Mouse (Mus musculus) cerebellum, adult (tissue): ENCODE results near the gene Spc25.

Experiments used
- ATAC-seq: cut with Nextera tagmentation; 2 replicates; pipeline ENCODE4 v1.9.2; 2017; ENCODE audit warnings: mild to moderate bottlenecking, moderate library complexity, mixed read lengths; ENCODE audit not compliant: insufficient number of reproducible peaks, low FRiP score, low TSS enrichment

Gene Spc25

GRCm38 (mm10) chr2:69188732-69189131, 17.3 kb downstream of the Spc25 start:
- ATAC-seq: no peak

- no peak for ATAC-seq
Observed at GRCm38 (mm10) chr2:69187990-69188389, 18.0 kb downstream of the Spc25 start.

GRCm38 (mm10) chr2:69179721-69180120, 26.3 kb downstream of the Spc25 start:
- no peak for ATAC-seq

- no peak for ATAC-seq
Observed at GRCm38 (mm10) chr2:69175296-69175695, 30.7 kb downstream of the Spc25 start.

GRCm38 (mm10) chr2:69170395-69171077, 35.5 kb downstream of the Spc25 start:
- ATAC-seq: no peak

- ATAC-seq: no peak
Observed at GRCm38 (mm10) chr2:69158907-69159306, 47.1 kb downstream of the Spc25 start.

- ATAC-seq: no peak
Observed at GRCm38 (mm10) chr2:69156283-69156682, 49.7 kb downstream of the Spc25 start.

- ATAC-seq: no peak
Observed at GRCm38 (mm10) chr2:69155861-69156260, 50.1 kb downstream of the Spc25 start.

GRCm38 (mm10) chr2:69150841-69151240, 55.2 kb downstream of the Spc25 start:
- no peak for ATAC-seq

GRCm38 (mm10) chr2:69149154-69149553, 56.8 kb downstream of the Spc25 start:
- ATAC-seq: no peak

GRCm38 (mm10) chr2:69148691-69149090, 57.3 kb downstream of the Spc25 start:
- ATAC-seq: no peak
